Comparison of ENCODE assay signal across 19 mouse cellular contexts in genomic region chr4:59526728-59527127, GRCm38 (mm10). TPM values are rescaled to one million over a fixed set of nuclear protein-coding genes. Genes with fewer than 3 reads are reported as not detected.
DNase-seq lines count a peak whose midpoint lies in the region; ATAC-seq and TF ChIP-seq lines count a peak whose summit lies in the region.
"Had no signal": no experiment of that assay in that cellular context is flagged by ENCODE, and none has a peak within 500 bp of the region (broad histone marks: within the 10 kb centered on the region; RNA-seq: fewer than 3 reads in every experiment).

No protein-coding gene starts in this region.

- H3K4me3 ChIP-seq in intestine, embryonic 15.5 days (replicated peaks), result no peak overlapping the region
- no peak overlapping the region for H3K4me3 ChIP-seq in intestine, postnatal 0 days (ENCODE audit: low read depth, low read length)
- H3K4me3 ChIP-seq in kidney, embryonic 16.5 days (ENCODE audit: low read length), result no peak overlapping the region
- no peak overlapping the region for H3K4me3 ChIP-seq in spleen, adult 2 months (ENCODE audit: extremely low read depth, insufficient read depth, insufficient read length)
- H3K4me3 ChIP-seq: embryonic facial prominence, embryonic 15.5 days; erythroblast, embryonic 14.5 days; forebrain, embryonic 15.5 days; heart, embryonic 13.5 days had no signal

- ATAC-seq in intestine, embryonic 15.5 days, result 0 out of 2 replicates have a peak, but pooled peaks have one; percentile 56
- ATAC-seq in intestine, postnatal 0 days, result no peak
- ATAC-seq in kidney, embryonic 16.5 days (ENCODE audit: low FRiP score, low TSS enrichment), result peak; percentile 35; the same call in 1 of the 2 replicates
- ATAC-seq: forebrain, embryonic 15.5 days had no signal

- WGBS in intestine, embryonic 15.5 days, result 51% methylated on average over 2 of the region's 2 CpGs
- WGBS in intestine, postnatal 0 days, result 28% methylated on average over 2 of the region's 2 CpGs
- WGBS in kidney, embryonic 16.5 days, result 52% methylated on average over 2 of the region's 2 CpGs
- 69% methylated on average over 2 of the region's 2 CpGs for WGBS in spleen, adult 2 months

- no peak overlapping the region for H3K27ac ChIP-seq in intestine, embryonic 15.5 days
- no peak overlapping the region for H3K27ac ChIP-seq in intestine, postnatal 0 days (ENCODE audit: low read depth, low read length)
- H3K27ac ChIP-seq in kidney, embryonic 16.5 days (ENCODE audit: low read length), result peak overlapping the region; percentile 68
- peak overlapping the region; percentile 9; the same call in 1 of the 2 replicates for H3K27ac ChIP-seq in spleen, adult 2 months (ENCODE audit: insufficient read depth, low read length)
- H3K27ac ChIP-seq: embryonic facial prominence, embryonic 15.5 days; forebrain, embryonic 15.5 days; heart, embryonic 13.5 days had no signal

- H3K4me1 ChIP-seq in intestine, embryonic 15.5 days (replicated peaks), result 0 out of 2 replicates have a peak, but pooled peaks cover 5% of the 10 kb centered on the region
- peaks cover 4% of the 10 kb centered on the region; the same call in 1 of the 2 replicates for H3K4me1 ChIP-seq in intestine, postnatal 0 days (replicated peaks; ENCODE audit: control insufficient read depth, insufficient read depth, low read length)
- H3K4me1 ChIP-seq in kidney, embryonic 16.5 days (ENCODE audit: insufficient read depth, low read length), result peaks cover 15% of the 10 kb centered on the region
- peaks cover 14% of the 10 kb centered on the region for H3K4me1 ChIP-seq in spleen, adult 2 months (ENCODE audit: control insufficient read depth, insufficient read depth, insufficient read length)
- H3K4me1 ChIP-seq: embryonic facial prominence, embryonic 15.5 days; forebrain, embryonic 15.5 days had no signal

- TF ChIP-seq POLR2A in spleen, adult 2 months (IDR thresholded peaks at IDR 0.05; ENCODE audit: low read depth, low read length), result no peak

- TF ChIP-seq CTCF in intestine, postnatal 0 days (IDR thresholded peaks at IDR 0.05; ENCODE audit: low read depth), result no peak
- TF ChIP-seq CTCF in spleen, adult 2 months (IDR thresholded peaks at IDR 0.05; ENCODE audit: extremely low read depth, insufficient read depth, insufficient read length, insufficient replicate concordance), result no peak

- no peak for DNase-seq in kidney, postnatal 25 days
- no peak for DNase-seq in spleen, adult 2 months (ENCODE audit: low read depth in 1 of 2, low spot score in 2 of 2)
- no peak for DNase-seq in spleen, postnatal 4 days (ENCODE audit: low spot score in 2 of 2)
- no peak for DNase-seq in right cerebral cortex, postnatal 25 days
- DNase-seq: adrenal gland, adult 8-10 months; adrenal gland, postnatal 36 days; cerebellum, adult 2 months; cerebellum, postnatal 10 days; gastrocnemius, postnatal 36 days; heart, adult 11 months; heart, postnatal 36 days had no signal

- H3K36me3 ChIP-seq in intestine, embryonic 15.5 days, result no peaks in the 10 kb centered on the region
- H3K36me3 ChIP-seq in intestine, postnatal 0 days (ENCODE audit: control insufficient read depth, insufficient read depth), result peaks cover 11% of the 10 kb centered on the region
- H3K36me3 ChIP-seq in kidney, embryonic 16.5 days (ENCODE audit: insufficient read depth, low read length), result no peaks in the 10 kb centered on the region
- peaks cover 11% of the 10 kb centered on the region for H3K36me3 ChIP-seq in spleen, adult 2 months (ENCODE audit: control insufficient read depth, insufficient read depth, low read length)
- H3K36me3 ChIP-seq: forebrain, embryonic 15.5 days had no signal

- no peaks in the 10 kb centered on the region for H3K9me3 ChIP-seq in intestine, embryonic 15.5 days
- H3K9me3 ChIP-seq in intestine, postnatal 0 days (ENCODE audit: control insufficient read depth), result no peaks in the 10 kb centered on the region
- H3K9me3 ChIP-seq in kidney, embryonic 16.5 days (ENCODE audit: low read length), result no peaks in the 10 kb centered on the region
- H3K9me3 ChIP-seq: embryonic facial prominence, embryonic 15.5 days; forebrain, embryonic 15.5 days; heart, embryonic 13.5 days had no signal

- no peak overlapping the region for H3K9ac ChIP-seq in intestine, embryonic 15.5 days
- no peak overlapping the region for H3K9ac ChIP-seq in intestine, postnatal 0 days (ENCODE audit: low read depth, low read length)
- no peak overlapping the region for H3K9ac ChIP-seq in kidney, embryonic 16.5 days (replicated peaks; ENCODE audit: low read length)
- H3K9ac ChIP-seq: embryonic facial prominence, embryonic 15.5 days; forebrain, embryonic 15.5 days; heart, embryonic 13.5 days had no signal

- H3K4me2 ChIP-seq in intestine, embryonic 15.5 days (replicated peaks), result no peak overlapping the region
- no peak overlapping the region for H3K4me2 ChIP-seq in intestine, postnatal 0 days (replicated peaks; ENCODE audit: low read depth)
- no peak overlapping the region for H3K4me2 ChIP-seq in kidney, embryonic 16.5 days (replicated peaks; ENCODE audit: low read depth, low read length)
- H3K4me2 ChIP-seq: embryonic facial prominence, embryonic 15.5 days; forebrain, embryonic 15.5 days; heart, embryonic 13.5 days had no signal

- no peaks in the 10 kb centered on the region for H3K27me3 ChIP-seq in intestine, embryonic 15.5 days (replicated peaks)
- no peaks in the 10 kb centered on the region for H3K27me3 ChIP-seq in intestine, postnatal 0 days (replicated peaks; ENCODE audit: control insufficient read depth, insufficient read depth, low read length)
- no peaks in the 10 kb centered on the region for H3K27me3 ChIP-seq in kidney, embryonic 16.5 days (ENCODE audit: insufficient read depth, low read length)
- no peaks in the 10 kb centered on the region for H3K27me3 ChIP-seq in spleen, adult 2 months (ENCODE audit: control insufficient read depth, insufficient read depth, low read length)
- H3K27me3 ChIP-seq: CH12.LX; embryonic facial prominence, embryonic 15.5 days; forebrain, embryonic 15.5 days; heart, embryonic 13.5 days had no signal

RNA-seq across cellular contexts. Expression of gene Ptbp3, which starts 22.4 kb away (rescaled TPM):
- 57.8 and 66.9 TPM in 2 replicates for polyA plus RNA-seq in intestine, embryonic 15.5 days (2015; fragmentation: Nextera tagmentation; extraction: Ambion mirVana)
- 65.1 and 67.9 TPM in 2 replicates for polyA plus RNA-seq in intestine, postnatal 0 days (2015; fragmentation: Nextera tagmentation; extraction: Ambion mirVana)
- polyA plus RNA-seq in kidney, embryonic 16.5 days (2015; fragmentation: Nextera tagmentation; extraction: Ambion mirVana), result 68.0 and 74.3 TPM in 2 replicates
- 49.8 and 53.0 TPM in 2 replicates for polyA plus RNA-seq in spleen, adult 2 months (2012; rRNA removed)

RNA-seq across cellular contexts. Expression of gene Hsdl2, which starts 54.6 kb away (rescaled TPM):
- polyA plus RNA-seq in intestine, embryonic 15.5 days (2015; fragmentation: Nextera tagmentation; extraction: Ambion mirVana), result 17.6 and 20.2 TPM in 2 replicates
- 22.3 and 23.1 TPM in 2 replicates for polyA plus RNA-seq in intestine, postnatal 0 days (2015; fragmentation: Nextera tagmentation; extraction: Ambion mirVana)
- 25.5 and 29.3 TPM in 2 replicates for polyA plus RNA-seq in kidney, embryonic 16.5 days (2015; fragmentation: Nextera tagmentation; extraction: Ambion mirVana)
- 3.0 and 4.5 TPM in 2 replicates for polyA plus RNA-seq in spleen, adult 2 months (2012; rRNA removed)

Comparison
In these comparisons a context has a peak if more than half of its experiments do, and no peak if none do; other contexts are left out.
1. H3K27ac ChIP-seq: peak in kidney, embryonic 16.5 days (single experiment) and spleen, adult 2 months (single experiment); none in intestine, embryonic 15.5 days (single experiment) and intestine, postnatal 0 days (single experiment).